Mouse (Mus musculus): Measurements from ENCODE around the gene Kmt2d.

Gene Kmt2d

DNA sequence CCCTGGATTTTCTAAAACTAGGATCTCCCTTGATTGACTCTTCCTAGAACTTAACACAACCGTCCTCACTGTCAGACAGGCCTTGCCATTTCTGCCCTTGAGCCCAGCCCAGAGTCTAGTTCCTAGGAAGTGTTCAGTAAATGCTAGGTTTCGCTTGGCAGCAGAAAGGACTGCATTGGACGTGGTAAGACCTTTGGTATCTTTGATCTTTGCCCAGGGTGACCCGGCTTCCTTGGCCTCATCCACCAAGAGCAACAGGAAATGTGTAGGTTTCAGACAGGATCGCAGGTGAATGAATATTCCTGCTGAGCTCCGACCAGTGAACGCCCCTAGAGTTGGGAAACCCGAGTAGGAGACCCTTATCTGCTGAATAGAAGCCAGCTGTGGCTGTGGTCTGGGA, 68.1 kb downstream of the Kmt2d start:
- DNase-seq (ENCODE audit: extremely low read depth, low read depth): no peak

DNA sequence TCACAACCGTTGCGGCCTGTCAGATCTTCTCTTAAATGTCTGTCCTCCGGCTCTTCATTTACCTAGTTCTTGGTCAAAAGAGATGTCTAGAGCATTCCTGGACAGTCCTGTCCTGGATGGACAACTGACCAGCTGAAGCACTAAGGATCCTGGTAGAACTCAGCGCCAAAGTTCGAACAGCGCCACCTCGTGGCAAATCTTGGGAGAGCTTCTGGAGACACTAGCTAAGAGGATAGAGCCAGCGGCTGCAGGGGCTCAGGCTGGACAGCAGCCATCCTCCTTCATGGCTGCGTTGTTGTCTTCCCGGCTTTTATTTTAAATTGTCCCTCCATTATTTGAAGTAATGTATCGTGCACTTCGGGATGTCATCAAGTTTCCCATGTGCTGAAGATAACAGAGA, 71.6 kb downstream of the Kmt2d start:
- peak; percentile 46 for DNase-seq (ENCODE audit: extremely low read depth, low read depth)

DNA sequence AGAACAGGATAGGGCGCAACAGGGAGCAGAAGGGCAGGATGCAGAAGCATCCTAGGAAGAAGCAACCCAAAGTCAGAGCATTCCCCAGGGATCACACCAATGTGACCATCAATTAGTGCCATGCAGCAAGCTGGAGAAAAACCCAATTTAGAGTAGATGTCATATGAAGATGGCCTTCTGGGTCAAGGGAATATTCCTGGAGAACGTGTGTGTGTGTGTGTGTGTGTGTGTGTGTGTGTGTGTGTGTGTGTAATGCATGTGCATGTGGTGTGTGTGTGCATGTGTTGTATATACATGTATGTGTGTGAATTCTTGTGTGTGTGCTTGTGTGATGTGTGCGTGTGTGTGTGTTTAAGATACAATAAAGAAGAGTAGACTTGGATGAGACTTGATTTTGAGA, 72.1 kb downstream of the Kmt2d start:
- no peak for DNase-seq (ENCODE audit: extremely low read depth, low read depth)

DNA sequence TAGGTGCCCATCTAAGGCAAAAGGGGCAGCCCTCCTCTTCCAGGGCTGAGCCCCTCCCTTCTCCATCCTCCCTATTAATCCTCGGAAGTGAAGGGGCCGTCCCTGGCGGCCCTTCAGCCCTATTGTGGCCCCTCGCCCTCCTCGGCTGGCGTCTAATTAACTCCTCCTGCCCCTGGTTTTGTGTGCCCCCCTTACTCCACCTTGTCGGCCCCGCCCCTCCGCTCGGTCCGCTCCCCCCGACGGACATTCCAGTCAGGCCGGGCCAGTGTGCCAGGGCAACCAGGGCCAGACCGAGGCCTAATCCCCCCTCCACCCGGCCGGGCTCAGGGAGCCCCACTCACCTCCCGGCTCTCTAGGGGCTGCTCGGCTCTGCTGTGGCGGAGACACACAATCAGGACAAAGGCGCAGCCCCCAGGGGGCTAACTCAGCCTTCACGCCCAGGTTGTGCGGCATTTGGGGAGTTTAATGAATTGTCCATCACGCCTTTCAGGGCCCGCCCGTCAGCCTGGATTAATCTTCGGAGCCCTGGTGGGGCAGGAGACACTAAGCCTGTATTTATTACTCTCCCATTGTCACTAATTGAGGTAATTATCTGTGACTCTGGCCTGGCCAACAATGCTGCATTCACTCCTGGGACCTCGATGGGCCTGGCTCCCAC, 73.0 kb downstream of the Kmt2d start:
- DNase-seq (ENCODE audit: extremely low read depth, low read depth): no peak

DNA sequence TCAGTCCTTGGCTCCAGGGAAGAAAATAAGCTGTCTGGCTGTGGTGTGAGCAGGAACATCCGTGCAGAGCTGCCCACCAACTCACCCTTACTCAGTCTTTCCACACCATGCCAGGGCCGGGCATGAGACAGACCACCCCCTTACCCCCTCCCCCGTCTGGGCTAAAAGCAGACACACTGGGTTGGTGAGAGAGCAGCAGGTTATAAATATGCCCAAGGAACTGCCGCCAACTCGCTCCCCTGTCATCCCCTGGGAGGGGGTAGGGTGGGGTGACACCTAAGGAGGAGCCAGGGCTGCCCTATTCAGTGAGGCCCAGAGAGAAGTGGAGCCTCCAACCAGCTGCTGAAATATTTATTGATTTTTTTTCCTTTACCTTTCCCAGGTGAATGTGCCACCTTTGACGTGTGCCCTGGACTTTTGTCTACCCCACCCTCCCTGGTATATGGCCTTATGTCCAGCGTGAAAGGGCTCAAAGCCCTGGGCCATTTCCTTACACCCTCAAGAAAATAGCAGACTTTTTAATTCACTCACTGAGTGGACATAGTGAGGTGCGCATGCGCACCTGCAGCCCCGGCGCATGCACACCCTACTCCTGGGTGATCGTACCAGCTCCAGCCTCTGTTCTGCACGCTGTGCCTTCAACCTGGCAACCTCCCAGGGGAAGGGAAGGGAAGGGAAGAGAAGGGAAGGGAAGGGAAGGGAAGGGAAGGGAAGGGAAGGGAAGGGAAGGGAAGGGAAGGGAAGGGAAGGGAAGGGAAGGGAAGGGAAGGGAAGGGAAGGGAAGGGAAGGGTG, 74.0 kb downstream of the Kmt2d start:
- DNase-seq (ENCODE audit: extremely low read depth, low read depth): no peak

DNA sequence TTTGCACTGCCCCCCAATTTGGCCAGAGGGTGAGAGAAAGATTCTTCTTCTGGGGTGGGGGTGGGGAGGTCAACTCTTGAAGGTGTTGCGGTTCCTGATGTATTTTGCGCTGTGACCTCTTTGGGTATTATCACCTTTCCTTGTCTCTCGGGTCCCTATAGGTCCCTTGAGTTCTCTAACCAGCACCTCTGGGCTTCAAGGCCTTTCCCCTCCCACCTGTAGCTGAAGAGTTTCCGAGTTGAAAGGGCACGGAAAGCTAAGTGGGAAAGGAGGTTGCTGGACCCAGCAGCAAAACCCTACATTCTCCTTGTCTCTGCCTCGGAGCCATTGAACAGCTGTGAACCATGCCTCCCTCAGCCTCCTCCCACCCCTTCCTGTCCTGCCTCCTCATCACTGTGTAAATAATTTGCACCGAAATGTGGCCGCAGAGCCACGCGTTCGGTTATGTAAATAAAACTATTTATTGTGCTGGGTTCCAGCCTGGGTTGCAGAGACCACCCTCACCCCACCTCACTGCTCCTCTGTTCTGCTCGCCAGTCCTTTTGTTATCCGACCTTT, 77.8 kb downstream of the Kmt2d start:
- no peak for DNase-seq (ENCODE audit: extremely low read depth, low read depth)

DNA sequence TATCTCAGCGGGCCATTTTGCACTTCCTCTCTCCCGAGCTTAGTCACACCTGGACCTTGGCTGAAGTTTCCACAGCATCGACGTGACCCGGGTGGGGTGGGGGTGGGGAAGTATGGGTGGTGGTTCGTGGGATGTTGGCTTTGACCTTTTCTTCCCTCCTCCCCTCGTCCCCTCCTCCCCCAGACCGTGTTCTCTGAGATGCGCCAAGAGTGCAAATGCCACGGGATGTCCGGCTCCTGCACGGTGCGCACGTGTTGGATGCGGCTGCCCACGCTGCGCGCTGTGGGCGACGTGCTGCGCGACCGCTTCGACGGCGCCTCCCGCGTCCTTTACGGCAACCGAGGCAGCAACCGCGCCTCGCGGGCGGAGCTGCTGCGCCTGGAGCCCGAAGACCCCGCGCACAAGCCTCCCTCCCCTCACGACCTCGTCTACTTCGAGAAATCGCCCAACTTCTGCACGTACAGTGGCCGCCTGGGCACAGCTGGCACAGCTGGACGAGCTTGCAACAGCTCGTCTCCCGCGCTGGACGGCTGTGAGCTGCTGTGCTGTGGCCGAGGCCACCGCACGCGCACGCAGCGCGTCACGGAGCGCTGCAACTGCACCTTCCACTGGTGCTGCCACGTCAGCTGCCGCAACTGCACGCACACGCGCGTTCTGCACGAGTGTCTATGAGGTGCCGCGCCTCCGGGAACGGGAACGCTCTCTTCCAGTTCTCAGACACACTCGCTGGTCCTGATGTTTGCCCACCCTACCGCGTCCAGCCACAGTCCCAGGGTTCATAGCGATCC, 78.6 kb downstream of the Kmt2d start:
- no peak for DNase-seq (ENCODE audit: extremely low read depth, low read depth)

DNA sequence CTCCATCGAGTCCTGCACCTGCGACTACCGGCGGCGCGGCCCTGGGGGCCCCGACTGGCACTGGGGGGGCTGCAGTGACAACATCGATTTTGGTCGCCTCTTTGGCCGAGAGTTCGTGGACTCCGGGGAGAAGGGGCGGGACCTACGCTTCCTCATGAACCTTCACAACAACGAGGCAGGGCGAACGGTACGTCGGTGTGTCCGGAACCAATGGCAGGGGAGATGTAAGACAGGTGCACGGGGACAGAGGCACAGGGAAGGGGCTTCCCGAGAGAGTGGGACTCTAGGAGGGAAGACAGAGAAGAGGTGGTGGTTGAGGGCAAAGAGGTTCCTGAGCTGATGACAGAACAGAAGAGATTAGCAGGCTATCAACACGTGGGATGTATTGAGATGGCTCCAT, 79.2 kb downstream of the Kmt2d start:
- no peak for DNase-seq (ENCODE audit: extremely low read depth, low read depth)

DNA sequence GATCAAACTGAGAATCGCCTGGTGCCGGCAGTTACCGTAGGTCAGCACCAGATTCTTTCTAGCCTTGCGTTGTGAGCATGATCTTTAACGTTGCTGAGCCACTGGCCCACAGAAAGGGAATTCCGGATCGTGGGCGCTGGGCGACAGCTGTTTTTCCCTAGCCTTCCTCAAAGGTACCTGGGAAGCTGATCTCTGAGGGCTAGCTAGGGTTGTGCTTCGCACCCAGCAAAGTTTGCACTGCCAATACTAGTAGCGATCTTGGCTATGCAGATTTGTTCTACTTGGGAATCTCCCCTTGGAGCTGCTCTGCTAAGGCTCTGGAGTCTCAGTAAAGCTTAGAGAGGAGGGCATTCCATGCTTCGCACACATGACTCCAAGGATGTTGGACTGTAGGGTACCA, 79.8 kb downstream of the Kmt2d start:
- DNase-seq (ENCODE audit: extremely low read depth, low read depth): no peak

DNA sequence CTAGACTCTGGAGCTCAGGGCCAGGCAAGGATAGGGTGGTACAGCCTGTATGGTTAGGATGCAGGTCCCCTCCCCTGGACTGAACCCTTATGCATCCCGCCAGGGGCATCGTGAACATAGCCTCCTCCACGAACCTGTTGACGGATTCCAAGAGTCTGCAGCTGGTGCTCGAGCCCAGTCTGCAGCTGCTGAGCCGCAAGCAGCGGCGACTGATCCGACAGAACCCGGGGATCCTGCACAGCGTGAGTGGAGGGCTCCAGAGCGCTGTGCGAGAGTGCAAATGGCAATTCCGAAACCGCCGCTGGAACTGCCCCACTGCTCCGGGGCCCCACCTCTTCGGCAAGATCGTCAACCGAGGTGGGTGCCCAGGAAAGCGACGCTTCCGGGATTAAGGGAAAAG, 80.2 kb downstream of the Kmt2d start:
- DNase-seq (ENCODE audit: extremely low read depth, low read depth): no peak

DNA sequence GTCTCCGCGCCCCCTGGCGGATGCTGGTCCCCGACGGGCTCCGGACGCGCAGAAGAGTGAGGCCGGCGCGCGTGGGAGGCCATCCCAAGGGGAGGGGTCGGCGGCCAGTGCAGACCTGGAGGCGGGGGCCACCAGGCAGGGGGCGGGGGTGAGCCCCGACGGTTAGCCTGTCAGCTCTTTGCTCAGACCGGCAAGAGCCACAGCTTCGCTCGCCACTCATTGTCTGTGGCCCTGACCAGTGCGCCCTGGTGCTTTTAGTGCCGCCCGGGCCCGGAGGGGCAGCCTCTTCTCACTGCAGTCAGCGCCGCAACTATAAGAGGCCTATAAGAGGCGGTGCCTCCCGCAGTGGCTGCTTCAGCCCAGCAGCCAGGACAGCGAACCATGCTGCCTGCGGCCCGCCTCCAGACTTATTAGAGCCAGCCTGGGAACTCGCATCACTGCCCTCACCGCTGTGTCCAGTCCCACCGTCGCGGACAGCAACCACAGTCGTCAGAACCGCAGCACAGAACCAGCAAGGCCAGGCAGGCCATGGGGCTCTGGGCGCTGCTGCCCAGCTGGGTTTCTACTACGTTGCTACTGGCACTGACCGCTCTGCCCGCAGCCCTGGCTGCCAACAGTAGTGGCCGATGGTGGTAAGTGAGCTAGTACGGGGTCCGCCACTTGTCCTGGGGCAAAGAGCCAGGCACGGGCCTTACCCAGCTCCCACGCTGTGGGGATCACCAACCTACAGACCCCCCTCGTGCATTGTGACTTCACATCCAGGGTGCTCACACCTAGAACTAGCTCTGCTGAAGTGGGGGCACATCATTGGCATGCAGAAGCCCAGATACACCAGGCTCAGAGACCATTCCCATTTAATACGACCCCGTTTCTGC, 81.1 kb downstream of the Kmt2d start, which contains the start of gene Wnt1:
TSS of gene Wnt1 (plus strand) at position 197 of the 875 bp plus-strand sequence.
- no peak for DNase-seq (ENCODE audit: extremely low read depth, low read depth)

DNA sequence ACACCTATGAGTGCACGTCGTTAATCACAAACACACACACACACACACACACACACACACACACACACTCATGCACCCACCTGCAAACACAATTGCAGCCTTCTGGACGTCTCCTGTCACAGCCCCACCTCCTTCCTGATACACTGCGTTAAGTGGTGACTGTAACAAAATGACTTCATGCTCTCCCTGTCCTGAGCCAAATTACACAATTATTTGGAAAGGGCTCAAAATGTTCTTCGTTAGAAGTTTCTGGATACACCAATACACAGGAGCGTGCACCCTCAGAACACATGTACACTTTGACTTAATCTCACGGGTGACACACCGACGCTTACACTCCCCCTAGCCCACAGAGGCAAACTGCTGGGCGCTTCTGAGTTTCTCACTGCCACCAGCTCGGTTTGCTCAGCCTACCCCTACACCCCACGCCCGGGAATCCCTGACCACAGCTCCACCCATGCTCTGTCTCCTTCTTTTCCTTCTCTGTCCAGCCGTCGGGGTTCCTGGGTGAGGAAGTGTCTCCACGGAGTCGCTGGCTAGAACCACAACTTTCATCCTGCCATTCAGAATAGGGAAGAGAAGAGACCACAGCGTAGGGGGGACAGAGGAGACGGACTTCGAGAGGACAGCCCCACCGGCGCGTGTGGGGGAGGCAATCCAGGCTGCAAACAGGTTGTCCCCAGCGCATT, 81.9 kb downstream of the Kmt2d start:
- no peak for DNase-seq (ENCODE audit: extremely low read depth, low read depth)

DNA sequence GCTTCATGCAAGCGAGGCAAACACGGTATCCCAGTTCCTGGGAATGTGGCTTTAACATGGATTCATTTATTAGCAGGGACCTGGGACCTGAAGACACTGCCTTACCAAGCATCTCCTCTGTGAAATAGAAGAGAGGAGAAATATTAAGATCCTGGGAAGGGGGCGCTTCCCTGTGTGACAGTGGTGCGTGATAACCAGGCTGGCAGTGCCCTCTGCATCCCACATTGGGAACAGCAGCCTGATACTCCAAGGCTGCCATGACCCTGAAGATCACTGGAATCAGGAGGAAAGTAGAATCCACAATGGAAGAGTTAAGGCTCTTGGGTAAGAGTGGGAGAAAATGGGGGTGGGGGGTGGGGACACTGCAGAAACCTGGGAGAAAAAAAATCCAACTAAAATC, 83.1 kb downstream of the Kmt2d start:
- DNase-seq (ENCODE audit: extremely low read depth, low read depth): no peak

DNA sequence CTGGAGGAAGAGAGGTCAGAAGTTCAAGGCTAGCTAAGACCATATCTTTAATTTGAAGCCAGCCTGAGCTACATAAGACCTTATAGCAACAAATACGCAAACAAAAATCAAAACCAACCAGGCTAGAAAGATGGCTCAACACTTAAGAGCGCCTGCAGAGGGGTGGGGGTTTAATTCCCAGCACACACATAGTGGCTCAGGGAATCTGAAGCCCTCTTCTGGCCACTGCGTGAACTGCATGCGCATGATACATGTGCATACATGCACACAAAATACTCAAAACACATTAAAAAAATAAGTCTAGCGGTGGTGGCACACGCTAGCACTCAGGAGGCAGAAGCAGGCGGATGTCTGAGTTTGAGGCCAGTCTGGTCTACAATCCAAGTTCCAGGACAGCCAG, 85.3 kb downstream of the Kmt2d start:
- peak; percentile 57 for DNase-seq (ENCODE audit: extremely low read depth, low read depth)

Data from MEL-GATA-1-ER (cell line).